Mouse (Mus musculus) hematopoietic stem cell, adult 5-6 weeks (primary cell): ENCODE measurements around the gene Pax4. TPM values are rescaled to one million over a fixed set of nuclear protein-coding genes. Genes with fewer than 3 reads are reported as not detected.

Experiments
- ATAC-seq, 2 experiments: fragments of 125-278 bp in 1 of 2; replicated peaks in 1 of 2; 2 replicates each; pipeline ENCODE4 v1.8.0; 2016 to 2017; ENCODE audit warnings: inconsistent platforms in 2 of 2, mild to moderate bottlenecking in 2 of 2, moderate number of reproducible peaks in 2 of 2, low read depth in 1 of 2, moderate TSS enrichment in 1 of 2; ENCODE audit not compliant: low FRiP score in 2 of 2, poor library complexity in 2 of 2, severe bottlenecking in 2 of 2, insufficient read depth in 1 of 2, low TSS enrichment in 1 of 2
- total RNA-seq: library from RNA; stranded (forward); fragments of 172-1452, 232-1000 nt; gene quantifications from 2 replicates; pipeline ENCODE4 v1.2.3, GENCODE M21; 2017

The Pax4 gene
- total RNA-seq = not detected in 2 replicates

- no peak for ATAC-seq
Observed at GRCm38 (mm10) chr6:28449253-28449652, at the start of gene Pax4. Gene Pax4, minus strand, starts transcription at chr6:28449353.

GRCm38 (mm10) chr6:28497837-28498236 is 48.7 kb upstream of the Pax4 start:
- peak; percentile 93 to 99 for ATAC-seq

- no peak for ATAC-seq
Observed at GRCm38 (mm10) chr6:28491198-28491597, 42.0 kb upstream of the Pax4 start.

GRCm38 (mm10) chr6:28490612-28491011 is 41.5 kb upstream of the Pax4 start:
- ATAC-seq = peak; percentile 88 to 93

GRCm38 (mm10) chr6:28488204-28488851 is 39.2 kb upstream of the Pax4 start:
- ATAC-seq = no peak

- no peak for ATAC-seq
Observed at GRCm38 (mm10) chr6:28486905-28487304, 37.8 kb upstream of the Pax4 start.

GRCm38 (mm10) chr6:28486471-28486870 is 37.3 kb upstream of the Pax4 start:
- ATAC-seq = no peak

GRCm38 (mm10) chr6:28486008-28486407 is 36.9 kb upstream of the Pax4 start:
- no peak for ATAC-seq

GRCm38 (mm10) chr6:28482711-28483315 is 33.7 kb upstream of the Pax4 start:
- ATAC-seq = no peak

- no peak for ATAC-seq
Observed at GRCm38 (mm10) chr6:28480752-28481492, 31.8 kb upstream of the Pax4 start.

- peak; percentile 96 to 97 for ATAC-seq
Observed at GRCm38 (mm10) chr6:28479865-28480751, 31.0 kb upstream of the Pax4 start.

- ATAC-seq = no peak
Observed at GRCm38 (mm10) chr6:28474839-28475238, 25.7 kb upstream of the Pax4 start, which contains the start of gene Snd1. Gene Snd1, plus strand, starts transcription at chr6:28475139.

- no peak for ATAC-seq
Observed at GRCm38 (mm10) chr6:28474211-28474610, 25.1 kb upstream of the Pax4 start.

- ATAC-seq = no peak
Observed at GRCm38 (mm10) chr6:28471284-28472035, 22.3 kb upstream of the Pax4 start.

GRCm38 (mm10) chr6:28470621-28471020 is 21.5 kb upstream of the Pax4 start:
- ATAC-seq = no peak

GRCm38 (mm10) chr6:28470017-28470602 is 21.0 kb upstream of the Pax4 start:
- no peak for ATAC-seq

GRCm38 (mm10) chr6:28464630-28465029 is 15.5 kb upstream of the Pax4 start:
- no peak for ATAC-seq
